Mouse (Mus musculus) stomach, postnatal 0 days (tissue): ENCODE measurements around the gene Shld2. TPM values are rescaled to one million over a fixed set of nuclear protein-coding genes. Genes with fewer than 3 reads are reported as not detected.

Experiments
- ATAC-seq: fragments of 200-750 bp; cut with Nextera tagmentation; 2 replicates; pipeline ENCODE4 v1.8.0; 2017; ENCODE audit not compliant: low FRiP score, low TSS enrichment
- DNase-seq: peaks from one replicate; pipeline ENCODE4 v3.0.0-alpha.2; 2016; ENCODE audit warnings: low spot score
- H3K27ac ChIP-seq: fragments of 300-500 bp; sonication (generic); replicated peaks from 2 replicates; pipeline ENCODE4 v1.5.1; 2014; ENCODE audit warnings: mild to moderate bottlenecking, control low read depth
- H3K27me3 ChIP-seq: fragments of 300-500 bp; sonication (generic); 2 replicates; pipeline ENCODE4 v1.6.1; 2014; ENCODE audit warnings: low read length; ENCODE audit not compliant: control insufficient read depth, insufficient read depth
- H3K36me3 ChIP-seq: fragments of 300-500 bp; sonication (generic); 2 replicates; pipeline ENCODE4 v1.6.1; 2014; ENCODE audit warnings: low read length, mixed read lengths; ENCODE audit not compliant: control insufficient read depth, insufficient read depth
- H3K4me1 ChIP-seq: fragments of 300-500 bp; sonication (generic); replicated peaks from 2 replicates; pipeline ENCODE4 v1.6.1; 2014; ENCODE audit warnings: antibody characterized with exemption; ENCODE audit not compliant: control insufficient read depth, insufficient read depth
- H3K4me2 ChIP-seq: fragments of 300-500 bp; sonication (generic); replicated peaks from 2 replicates; pipeline ENCODE4 v1.6.1; 2014; ENCODE audit warnings: low read depth, mild to moderate bottlenecking, control low read depth, moderate library complexity
- H3K4me3 ChIP-seq: fragments of 300-500 bp; sonication (generic); 2 replicates; pipeline ENCODE4 v1.5.1; 2014; ENCODE audit warnings: low read depth, low read length, control low read depth
- H3K9ac ChIP-seq: fragments of 300-500 bp; sonication (generic); 2 replicates; pipeline ENCODE4 v1.6.1; 2014; ENCODE audit warnings: mild to moderate bottlenecking, low read length, control low read depth, mixed read lengths
- H3K9me3 ChIP-seq: fragments of 300-500 bp; sonication (generic); 2 replicates; pipeline ENCODE4 v1.6.1; 2016; ENCODE audit warnings: low read length; ENCODE audit not compliant: control insufficient read depth
- CTCF ChIP-seq: IDR thresholded peaks from 2 replicates; pipeline ENCODE4 v1.5.1; 2016; ENCODE audit warnings: antibody characterized with exemption, low read depth, mild to moderate bottlenecking, moderate library complexity
- EP300 ChIP-seq: optimal IDR thresholded peaks from 2 replicates; pipeline ENCODE3; 2016; ENCODE audit warnings: antibody characterized with exemption
- WGBS: fragments of 180-500 bp; shearing (Covaris S2); extraction: QIAGEN DNeasy Blood & Tissue Kit; methylation state at CpG from one replicate; pipeline ENCODE4 v1.1.7; 2014; 5-methylcytosine and 5-hydroxymethylcytosine counted together
- polyA plus RNA-seq: library from polyadenylated mRNA; unstranded; fragments of >200 nt; fragmentation: Nextera tagmentation; extraction: Ambion mirVana; gene quantifications from 2 replicates; pipeline ENCODE4 v1.2.1, GENCODE M21; 2015

Gene Shld2
- polyA plus RNA-seq, 1 experiment from 2014 or later: 4.1 TPM

- H3K36me3 ChIP-seq: no peaks in the 10 kb centered on the region
- DNase-seq (no peak), ATAC-seq (no peak)
- H3K9me3 ChIP-seq: no peaks in the 10 kb centered on the region
- TF ChIP-seq EP300 (no peak), CTCF (no peak)
- H3K4me1 ChIP-seq: no peaks in the 10 kb centered on the region
- H3K9ac ChIP-seq: no peak overlapping the region
- no peaks in the 10 kb centered on the region for H3K27me3 ChIP-seq
- no peak overlapping the region for H3K27ac ChIP-seq
- no peak overlapping the region for H3K4me2 ChIP-seq
- H3K4me3 ChIP-seq: no peak overlapping the region
- 86% methylated on average over 4 of the region's 4 CpGs for WGBS
These were observed 116.4 kb downstream of the Shld2 start for GRCm38 (mm10) chr14:34193879-34194278.

GRCm38 (mm10) chr14:34190361-34190760 is 119.9 kb downstream of the Shld2 start:
- Histone ChIP-seq H3K9me3 (no peaks in the 10 kb centered on the region), H3K27me3 (no peaks in the 10 kb centered on the region), H3K4me3 (no peak overlapping the region), H3K36me3 (no peaks in the 10 kb centered on the region), H3K9ac (no peak overlapping the region), H3K4me2 (no peak overlapping the region), H3K27ac (no peak overlapping the region), H3K4me1 (no peaks in the 10 kb centered on the region)
- TF ChIP-seq EP300 (no peak), CTCF (no peak)
- no peak for ATAC-seq
- WGBS: 70% methylated on average over 7 of the region's 7 CpGs
- DNase-seq: no peak

GRCm38 (mm10) chr14:34188629-34189028 is 121.7 kb downstream of the Shld2 start:
- H3K4me1 ChIP-seq: no peaks in the 10 kb centered on the region
- DNase-seq (peak; percentile 76), ATAC-seq (peak; percentile 44; the same call in 1 of the 2 replicates)
- no peaks in the 10 kb centered on the region for H3K36me3 ChIP-seq
- no peak overlapping the region for H3K9ac ChIP-seq
- TF ChIP-seq CTCF (peak; percentile 82), EP300 (no peak)
- H3K9me3 ChIP-seq: no peaks in the 10 kb centered on the region
- H3K4me3 ChIP-seq: no peak overlapping the region
- no peaks in the 10 kb centered on the region for H3K27me3 ChIP-seq
- no peak overlapping the region for H3K4me2 ChIP-seq
- WGBS: 64% methylated on average over 5 of the region's 5 CpGs
- no peak overlapping the region for H3K27ac ChIP-seq

Other genes with a start within 250 kb of the Shld2 start
- gene Anxa8, start 224.5 kb downstream of the Shld2 start, polyA plus RNA-seq: 65.7 and 66.2 TPM in 2 replicates
- gene A630023A22Rik, start 207.7 kb downstream of the Shld2 start, polyA plus RNA-seq: 0.15 and 0.24 TPM in 2 replicates
- gene Npy4r, start 158.0 kb downstream of the Shld2 start, polyA plus RNA-seq: 0.22 and 0.24 TPM in 2 replicates
- gene Gprin2, start 108.8 kb downstream of the Shld2 start, polyA plus RNA-seq: 0.12 and 0.46 TPM in 2 replicates
- 1.0 and 1.5 TPM in 2 replicates for gene Syt15, start 90.9 kb downstream of the Shld2 start, polyA plus RNA-seq
- gene Glud1, start 234 bp upstream of the Shld2 start, polyA plus RNA-seq: 48.8 and 49.4 TPM in 2 replicates
- 793 and 847 TPM in 2 replicates for gene Fam25c, start 44.9 kb upstream of the Shld2 start, polyA plus RNA-seq
- 29.0 and 29.7 TPM in 2 replicates for gene Sncg, start 64.3 kb upstream of the Shld2 start, polyA plus RNA-seq
- 4.1 TPM in 2 replicates for gene Mmrn2, start 65.0 kb upstream of the Shld2 start, polyA plus RNA-seq
- 27.0 and 29.0 TPM in 2 replicates for gene Bmpr1a, start 192.8 kb upstream of the Shld2 start, polyA plus RNA-seq
- not detected in 2 replicates for gene 9230112D13Rik, start 212.3 kb upstream of the Shld2 start, polyA plus RNA-seq